Mouse (Mus musculus) spleen, adult 18-20 months (tissue): ENCODE data around the gene Gm45785.

ENCODE experiments used
- DNase-seq, 2 experiments: peaks; one replicate each; pipeline ENCODE4 v3.0.0; 2022; ENCODE audit warnings: mixed read lengths in 2 of 2

Gene Gm45785

GRCm38 (mm10) chr7:140857550-140858505, 1.7 kb upstream of the Gm45785 start, which contains the start of gene Bet1l:
TSS of gene Bet1l (minus strand) at chr7:140857577.
- DNase-seq = no peak

- DNase-seq = peak; percentile 79 to 85
Measured at GRCm38 (mm10) chr7:140856785-140857549, 836 bp upstream of the Gm45785 start, which contains the start of gene Ric8a. TSS of gene Ric8a (plus strand) at chr7:140856957.

DNA sequence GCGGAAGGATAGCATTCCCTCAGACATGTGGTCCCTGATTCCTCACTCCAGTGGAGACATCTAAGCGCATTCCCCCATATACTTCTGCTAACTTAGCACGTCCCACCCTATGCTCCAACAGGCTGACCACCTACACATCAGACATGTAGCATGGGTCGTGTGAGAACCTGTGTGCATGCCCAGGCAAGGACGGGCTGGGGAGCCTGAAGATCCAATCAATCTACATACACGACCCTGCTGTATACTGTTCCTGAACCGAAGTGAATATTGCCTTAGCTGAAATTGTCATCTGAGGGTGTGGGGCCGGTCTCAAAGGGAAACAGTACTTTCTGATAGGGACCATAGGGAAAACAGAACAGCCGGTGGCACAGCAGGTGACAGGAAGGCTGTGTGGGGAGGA, 950 bp downstream of the Gm45785 start:
- DNase-seq = no peak

DNA sequence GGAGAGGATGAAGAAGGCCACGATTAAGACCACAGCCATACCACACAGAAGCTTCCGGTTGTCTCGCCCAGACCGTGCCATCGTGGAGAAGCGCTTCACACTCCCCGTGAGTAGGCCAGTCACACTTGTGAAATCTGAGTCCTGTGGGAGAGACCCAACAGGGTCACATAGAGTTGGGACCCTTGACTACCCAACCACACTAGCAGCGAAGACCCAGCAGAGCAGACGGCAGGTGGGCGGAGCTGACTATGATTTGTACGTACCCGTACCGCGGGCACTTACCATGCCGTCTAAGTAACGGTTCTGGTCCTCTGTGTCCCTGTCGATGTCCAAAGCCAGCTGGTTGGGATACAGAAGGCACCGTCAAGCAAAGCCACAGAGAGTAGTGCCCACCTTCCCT, 1.6 kb downstream of the Gm45785 start:
- DNase-seq = no peak

GRCm38 (mm10) chr7:140853386-140853785, 2.7 kb downstream of the Gm45785 start:
- no peak for DNase-seq

- DNase-seq = no peak
Measured at GRCm38 (mm10) chr7:140851916-140852315, 4.2 kb downstream of the Gm45785 start.

DNA sequence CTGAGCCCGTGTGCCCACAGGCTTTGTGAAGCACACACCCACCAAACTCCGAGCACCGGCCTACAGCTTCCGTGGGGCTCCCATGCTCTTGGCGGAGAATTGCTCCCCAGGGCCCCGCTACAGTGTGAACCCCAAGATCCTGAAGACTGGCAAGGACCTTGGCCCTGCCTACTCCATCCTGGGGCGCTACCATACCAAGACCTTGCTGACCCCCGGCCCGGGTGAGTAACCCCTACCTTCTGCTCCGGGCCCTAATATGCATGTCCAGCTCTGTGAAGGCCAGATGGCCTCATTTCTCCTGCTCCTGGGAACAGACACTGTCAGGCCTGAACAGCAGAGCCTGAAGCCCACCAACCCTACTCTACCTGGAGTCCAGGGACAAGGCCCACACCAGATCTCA, 7.5 kb downstream of the Gm45785 start:
- DNase-seq = no peak

GRCm38 (mm10) chr7:140847755-140848580, 8.2 kb downstream of the Gm45785 start, which contains the start of gene Odf3:
TSS of gene Odf3 (plus strand) at chr7:140847805.
- no peak for DNase-seq

DNA sequence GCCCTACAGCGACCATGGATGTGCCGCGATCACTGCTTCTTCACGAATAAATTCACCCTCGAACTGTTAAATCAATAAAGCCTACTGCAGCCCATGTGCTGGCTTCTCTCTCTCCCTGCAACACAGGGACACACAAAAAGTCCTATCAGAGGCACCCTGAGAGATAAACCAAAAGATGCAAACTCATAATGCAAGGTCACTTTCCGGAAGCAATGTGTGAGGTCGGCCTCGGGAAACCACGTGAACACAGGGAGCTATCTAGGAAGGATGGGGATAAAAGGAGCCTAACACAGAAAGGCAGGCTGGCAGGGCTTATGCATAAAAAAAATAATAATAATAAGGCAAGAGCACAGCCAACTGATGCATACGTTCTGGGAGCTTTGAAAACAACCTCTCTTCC, 9.5 kb downstream of the Gm45785 start:
- no peak for DNase-seq

DNA sequence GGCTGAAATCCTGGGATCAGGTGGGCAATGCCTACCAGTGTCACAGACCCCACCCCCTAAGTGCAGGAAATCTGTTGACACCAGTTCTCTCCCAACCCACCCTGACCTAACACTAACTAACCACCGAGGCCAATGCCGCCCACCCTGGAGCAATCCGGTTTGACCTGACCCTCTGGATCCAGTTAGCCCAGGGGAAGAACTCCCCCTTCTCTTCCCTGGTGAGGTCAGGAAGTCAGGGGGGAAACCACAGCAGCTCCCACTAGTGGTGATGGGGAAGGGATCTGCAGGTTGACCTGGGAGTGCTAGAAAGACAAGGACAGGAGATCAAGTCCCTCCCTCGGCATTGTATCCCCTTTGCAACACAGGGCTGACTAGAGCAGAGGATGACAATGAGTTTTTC, 10.4 kb downstream of the Gm45785 start:
- DNase-seq = no peak

DNA sequence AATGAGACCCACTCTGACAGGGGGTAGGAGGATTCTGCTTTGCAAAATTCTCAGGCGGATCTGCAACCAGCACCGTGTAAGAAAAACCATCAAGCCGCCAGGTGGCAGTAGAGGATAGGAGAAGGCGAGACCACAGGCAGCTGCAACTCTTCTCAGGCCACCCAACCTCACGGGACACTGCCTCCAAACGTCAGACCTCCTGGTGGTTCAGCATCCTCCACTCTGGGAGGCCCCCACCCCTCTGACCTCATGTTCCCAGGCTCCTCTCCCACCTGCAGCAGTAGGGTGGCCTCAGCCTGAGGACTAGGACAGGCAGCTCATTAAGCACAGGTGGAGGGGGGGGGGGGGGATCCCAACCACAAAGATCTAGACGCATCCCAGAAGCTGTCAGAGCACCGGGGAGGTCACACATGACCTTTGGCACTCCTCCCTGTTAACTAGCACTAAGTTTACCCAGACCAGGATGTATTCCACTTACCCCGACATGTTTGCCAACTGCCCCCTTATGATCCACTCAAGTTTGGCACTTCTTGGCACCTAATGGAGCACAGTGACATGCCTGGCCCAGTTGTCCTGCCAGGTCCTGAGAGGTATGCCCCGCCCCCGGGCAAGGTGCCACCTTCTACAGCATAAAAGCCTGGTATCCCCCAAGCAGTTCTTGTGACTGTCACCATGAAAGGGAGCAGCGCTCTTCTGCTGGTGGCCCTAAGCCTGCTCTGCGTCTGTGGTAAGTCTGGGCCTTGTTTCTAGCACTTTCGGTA, 11.0 kb downstream of the Gm45785 start, which contains the start of gene Scgb1c1:
Gene Scgb1c1, plus strand, starts transcription at position 643 of the 761 bp plus-strand sequence.
- peak; percentile 73 to 93 for DNase-seq

DNA sequence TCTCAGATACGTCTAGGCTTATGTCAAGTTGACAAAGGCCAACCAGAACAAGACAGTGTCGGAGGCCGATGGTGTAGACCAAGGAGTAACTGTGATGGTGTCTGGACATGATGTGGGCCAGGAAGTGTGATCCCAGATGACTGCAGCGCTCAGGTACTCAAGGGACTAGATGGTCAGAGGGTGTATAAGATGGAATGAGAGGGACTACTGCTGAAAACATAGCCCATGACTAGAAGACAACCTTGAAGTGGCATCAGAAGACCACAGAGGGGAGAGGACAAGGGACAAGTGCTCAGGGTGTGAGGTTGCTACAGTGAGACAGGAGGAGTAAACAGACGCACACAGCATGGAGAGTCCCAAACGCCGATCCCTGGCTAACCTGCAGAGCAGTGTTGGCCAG, 12.3 kb downstream of the Gm45785 start:
- DNase-seq = no peak

- DNase-seq = no peak
Measured at GRCm38 (mm10) chr7:140840750-140841735, 15.1 kb downstream of the Gm45785 start.

- DNase-seq = no peak
Measured at GRCm38 (mm10) chr7:140839556-140839955, 16.6 kb downstream of the Gm45785 start.

GRCm38 (mm10) chr7:140836243-140837115, 19.7 kb downstream of the Gm45785 start:
- no peak for DNase-seq

GRCm38 (mm10) chr7:140835758-140836087, 20.4 kb downstream of the Gm45785 start:
- DNase-seq = no peak

GRCm38 (mm10) chr7:140834968-140835757, 21.0 kb downstream of the Gm45785 start, which contains the start of gene Urah:
TSS of gene Urah (plus strand) at chr7:140835018.
- DNase-seq = no peak

DNA sequence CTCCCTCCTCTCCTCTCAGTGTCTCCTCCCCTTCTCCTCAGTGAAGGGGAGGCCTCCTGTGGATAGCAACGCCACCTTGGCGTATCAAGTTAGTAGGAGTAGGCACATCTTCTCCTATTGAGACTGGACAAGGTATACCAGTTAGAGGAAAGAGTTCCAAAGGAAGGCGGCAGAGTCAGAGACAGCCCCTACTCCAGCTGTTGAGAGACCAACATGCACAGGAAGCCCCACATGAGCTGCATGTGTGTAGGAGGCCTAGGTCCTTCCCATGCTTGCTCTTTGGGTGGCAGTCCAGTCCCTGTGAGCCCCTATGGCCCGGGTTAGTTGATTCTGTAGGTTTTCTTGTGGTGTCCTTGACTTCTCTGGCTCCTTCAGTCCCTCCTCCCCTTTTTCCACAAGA, 22.8 kb downstream of the Gm45785 start:
- no peak for DNase-seq

GRCm38 (mm10) chr7:140831447-140831846, 24.7 kb downstream of the Gm45785 start:
- DNase-seq = no peak
